Mouse (Mus musculus): ENCODE results near the gene Maz. TPM values are rescaled to one million over a fixed set of nuclear protein-coding genes. Genes with fewer than 3 reads are reported as not detected.

The Maz gene
- polyA plus RNA-seq, 2 experiments: 66.7 to 298 TPM

GRCm38 (mm10) chr7:126986319-126986718, 40.5 kb downstream of the Maz start:
- Histone ChIP-seq H3K4me1 (ENCODE audit: control insufficient read depth, insufficient read depth, low read length) (no peaks in the 10 kb centered on the region), H3K36me3 (ENCODE audit: control insufficient read depth, insufficient read depth, low read length) (peaks cover 2% of the 10 kb centered on the region; the same call in 1 of the 2 replicates), H3K4me3 (replicated peaks; ENCODE audit: low read length) (no peak overlapping the region), H3K4me2 (replicated peaks; ENCODE audit: low read depth, low read length, severe bottlenecking) (no peak overlapping the region), H3K9ac (ENCODE audit: low read depth, low read length, severe bottlenecking) (no peak overlapping the region), H3K27ac (replicated peaks; ENCODE audit: low read depth, low read length) (no peak overlapping the region), H3K27me3 (ENCODE audit: control insufficient read depth, insufficient read depth, low read length) (no peaks in the 10 kb centered on the region), H3K9me3 (ENCODE audit: control insufficient read depth, low read length) (no peaks in the 10 kb centered on the region)
- no peak for TF ChIP-seq POLR2A (IDR thresholded peaks at IDR 0.05; ENCODE audit: borderline replicate concordance, extremely low read depth, insufficient read depth, insufficient read length)
- DNase-seq (ENCODE audit: low spot score) (peak; percentile 7), ATAC-seq (ENCODE audit: low FRiP score, low read depth) (no peak)
- WGBS: 36% methylated on average over 9 of the region's 9 CpGs

GRCm38 (mm10) chr7:126984667-126985444, 42.0 kb downstream of the Maz start:
- peaks cover 15% of the 10 kb centered on the region for H3K36me3 ChIP-seq (ENCODE audit: control insufficient read depth, insufficient read depth, low read length)
- H3K27me3 ChIP-seq (ENCODE audit: control insufficient read depth, insufficient read depth, low read length): no peaks in the 10 kb centered on the region
- WGBS: 24% methylated on average over 10 of the region's 10 CpGs
- no peak for TF ChIP-seq POLR2A (IDR thresholded peaks at IDR 0.05; ENCODE audit: borderline replicate concordance, extremely low read depth, insufficient read depth, insufficient read length)
- H3K4me1 ChIP-seq (ENCODE audit: control insufficient read depth, insufficient read depth, low read length): no peaks in the 10 kb centered on the region
- no peak overlapping the region for H3K4me2 ChIP-seq (replicated peaks; ENCODE audit: low read depth, low read length, severe bottlenecking)
- no peak overlapping the region for H3K4me3 ChIP-seq (replicated peaks; ENCODE audit: low read length)
- no peak overlapping the region for H3K9ac ChIP-seq (ENCODE audit: low read depth, low read length, severe bottlenecking)
- no peak overlapping the region for H3K27ac ChIP-seq (replicated peaks; ENCODE audit: low read depth, low read length)
- ATAC-seq (ENCODE audit: low FRiP score, low read depth) (no peak), DNase-seq (ENCODE audit: low spot score) (no peak)
- no peaks in the 10 kb centered on the region for H3K9me3 ChIP-seq (ENCODE audit: control insufficient read depth, low read length)

GRCm38 (mm10) chr7:126983113-126983512, 43.7 kb downstream of the Maz start:
- no peak overlapping the region for H3K9ac ChIP-seq (ENCODE audit: low read depth, low read length, severe bottlenecking)
- no peak overlapping the region for H3K4me2 ChIP-seq (replicated peaks; ENCODE audit: low read depth, low read length, severe bottlenecking)
- H3K27me3 ChIP-seq (ENCODE audit: control insufficient read depth, insufficient read depth, low read length): no peaks in the 10 kb centered on the region
- WGBS: 77% methylated on average over 7 of the region's 7 CpGs
- no peak for TF ChIP-seq POLR2A (IDR thresholded peaks at IDR 0.05; ENCODE audit: borderline replicate concordance, extremely low read depth, insufficient read depth, insufficient read length)
- peaks cover 31% of the 10 kb centered on the region for H3K36me3 ChIP-seq (ENCODE audit: control insufficient read depth, insufficient read depth, low read length)
- DNase-seq (ENCODE audit: low spot score): no peak
- no peaks in the 10 kb centered on the region for H3K9me3 ChIP-seq (ENCODE audit: control insufficient read depth, low read length)
- no peak overlapping the region for H3K27ac ChIP-seq (replicated peaks; ENCODE audit: low read depth, low read length)
- no peak overlapping the region for H3K4me3 ChIP-seq (replicated peaks; ENCODE audit: low read length)
- no peaks in the 10 kb centered on the region for H3K4me1 ChIP-seq (ENCODE audit: control insufficient read depth, insufficient read depth, low read length)
- ATAC-seq (ENCODE audit: low FRiP score, low read depth): no peak

- DNase-seq (ENCODE audit: low spot score) (no peak), ATAC-seq (ENCODE audit: low FRiP score, low read depth) (no peak)
- peaks cover 3% of the 10 kb centered on the region; the same call in 1 of the 2 replicates for H3K4me1 ChIP-seq (ENCODE audit: control insufficient read depth, insufficient read depth, low read length)
- no peaks in the 10 kb centered on the region for H3K9me3 ChIP-seq (ENCODE audit: control insufficient read depth, low read length)
- H3K9ac ChIP-seq (ENCODE audit: low read depth, low read length, severe bottlenecking): no peak overlapping the region
- TF ChIP-seq POLR2A (IDR thresholded peaks at IDR 0.05; ENCODE audit: borderline replicate concordance, extremely low read depth, insufficient read depth, insufficient read length): no peak
- H3K4me3 ChIP-seq (replicated peaks; ENCODE audit: low read length): no peak overlapping the region
- peaks cover 33% of the 10 kb centered on the region for H3K36me3 ChIP-seq (ENCODE audit: control insufficient read depth, insufficient read depth, low read length)
- no peak overlapping the region for H3K27ac ChIP-seq (replicated peaks; ENCODE audit: low read depth, low read length)
- H3K27me3 ChIP-seq (ENCODE audit: control insufficient read depth, insufficient read depth, low read length): no peaks in the 10 kb centered on the region
- H3K4me2 ChIP-seq (replicated peaks; ENCODE audit: low read depth, low read length, severe bottlenecking): no peak overlapping the region
- WGBS: 85% methylated on average over 4 of the region's 4 CpGs
Measured at GRCm38 (mm10) chr7:126982054-126982453, 44.8 kb downstream of the Maz start.

- no peak overlapping the region for H3K4me2 ChIP-seq (replicated peaks; ENCODE audit: low read depth, low read length, severe bottlenecking)
- peaks cover 33% of the 10 kb centered on the region for H3K36me3 ChIP-seq (ENCODE audit: control insufficient read depth, insufficient read depth, low read length)
- H3K9ac ChIP-seq (ENCODE audit: low read depth, low read length, severe bottlenecking): no peak overlapping the region
- no peak overlapping the region for H3K4me3 ChIP-seq (replicated peaks; ENCODE audit: low read length)
- H3K27ac ChIP-seq (replicated peaks; ENCODE audit: low read depth, low read length): no peak overlapping the region
- H3K9me3 ChIP-seq (ENCODE audit: control insufficient read depth, low read length): no peaks in the 10 kb centered on the region
- H3K27me3 ChIP-seq (ENCODE audit: control insufficient read depth, insufficient read depth, low read length): no peaks in the 10 kb centered on the region
- ATAC-seq (ENCODE audit: low FRiP score, low read depth) (no peak), DNase-seq (ENCODE audit: low spot score) (no peak)
- 79% methylated on average over 2 of the region's 2 CpGs for WGBS
- H3K4me1 ChIP-seq (ENCODE audit: control insufficient read depth, insufficient read depth, low read length): peaks cover 5% of the 10 kb centered on the region; the same call in 1 of the 2 replicates
- no peak for TF ChIP-seq POLR2A (IDR thresholded peaks at IDR 0.05; ENCODE audit: borderline replicate concordance, extremely low read depth, insufficient read depth, insufficient read length)
Measured at GRCm38 (mm10) chr7:126981601-126982000, 45.2 kb downstream of the Maz start.
